Mouse (Mus musculus) monocyte, adult 2 months (primary cell): Measurements from ENCODE around the gene Slc9a8.
A peak's percentile ranks its signal among the peaks of the same experiment; 100 is the strongest.

ENCODE experiments used
- DNase-seq, 2 experiments: peaks; one replicate each; pipeline ENCODE4 v3.0.0; 2022; ENCODE audit warnings: low spot score in 2 of 2, low read depth in 1 of 2

Slc9a8 gene

DNA sequence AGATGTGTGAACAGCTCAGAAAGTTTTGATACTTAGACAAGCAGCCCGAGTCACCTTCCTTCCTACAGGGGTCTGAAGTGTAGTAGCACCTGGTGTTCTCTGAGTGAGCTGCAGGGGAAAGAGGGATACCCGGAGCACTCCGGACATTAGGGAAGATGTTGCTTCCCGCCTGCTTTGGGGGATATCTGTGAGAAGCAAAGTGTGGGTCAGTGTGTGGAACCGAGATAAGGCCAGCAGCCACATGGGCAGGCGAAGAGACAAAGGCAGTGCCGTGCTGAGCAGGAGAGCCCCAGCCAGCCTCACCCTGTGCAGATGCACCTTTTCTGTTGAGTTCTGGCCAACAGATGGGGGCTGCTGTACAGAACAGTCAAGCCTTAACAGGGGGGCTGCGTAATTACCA, 26.1 kb downstream of the Slc9a8 start:
- no peak for DNase-seq

DNA sequence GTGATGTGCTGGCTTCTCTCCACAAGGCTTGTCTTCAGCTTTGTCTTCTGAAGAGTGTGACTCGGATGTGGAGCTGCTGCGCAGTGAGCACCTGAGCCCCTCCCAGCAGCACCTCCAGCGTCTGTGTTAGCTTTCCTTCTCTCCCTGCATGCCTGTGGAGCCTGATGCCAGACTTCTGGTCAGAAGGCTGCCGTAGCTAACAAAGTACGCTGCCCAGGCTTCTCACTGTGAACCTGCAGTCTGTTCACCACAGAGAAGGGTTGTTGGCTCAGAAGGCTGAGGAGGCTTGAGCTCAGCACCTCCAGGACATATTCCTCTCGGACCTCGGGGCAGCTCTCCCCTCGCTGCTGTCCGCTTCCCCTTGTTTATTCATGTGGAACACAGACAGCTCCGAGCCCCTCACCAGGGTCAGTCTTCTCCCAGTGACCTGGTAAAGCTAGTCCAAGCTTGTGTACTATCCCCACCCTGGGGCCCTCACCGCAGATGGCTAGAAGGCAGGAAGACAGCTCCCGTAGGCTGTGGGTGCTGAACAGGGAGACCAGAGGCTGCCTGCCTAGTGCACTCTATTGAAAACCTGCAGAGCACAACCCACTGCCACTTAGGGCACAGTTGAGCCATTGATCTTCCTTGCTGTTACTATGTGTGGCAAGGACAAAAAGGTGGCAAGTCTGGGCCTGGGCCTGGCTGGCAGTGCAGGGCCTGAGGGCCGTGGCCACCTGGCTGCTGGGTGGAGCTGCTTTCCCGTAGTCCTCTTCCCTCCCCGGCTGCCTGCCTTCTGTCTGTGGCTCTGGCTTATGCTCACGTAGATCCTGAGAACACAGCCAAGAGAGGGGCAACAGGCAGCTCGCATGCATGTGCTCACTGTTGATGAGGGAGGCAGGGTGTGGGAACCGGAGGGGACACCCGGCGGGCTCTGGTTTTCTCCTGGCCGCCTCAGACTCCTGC, 28.1 kb downstream of the Slc9a8 start:
- DNase-seq, result no peak

DNA sequence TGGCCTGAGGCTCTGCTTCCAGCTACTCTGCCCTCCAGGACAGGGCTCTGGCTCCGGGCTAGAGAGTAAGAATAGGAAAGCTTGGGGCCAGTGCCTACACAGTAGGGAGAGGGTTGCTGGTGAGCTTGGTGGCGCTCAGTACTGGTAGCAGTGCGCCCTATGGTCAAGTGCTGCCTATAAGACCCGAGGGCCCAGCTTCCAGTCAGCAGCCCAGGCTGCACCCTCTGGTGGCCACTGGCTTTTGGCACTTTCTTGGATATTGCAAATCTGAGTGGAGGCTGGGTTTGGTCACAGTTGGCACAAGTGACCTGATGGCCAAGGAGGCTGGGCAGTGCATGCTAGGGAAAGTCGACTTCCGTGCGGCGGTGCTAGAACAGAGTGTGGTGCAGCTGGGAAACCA, 29.1 kb downstream of the Slc9a8 start:
- no peak for DNase-seq

DNA sequence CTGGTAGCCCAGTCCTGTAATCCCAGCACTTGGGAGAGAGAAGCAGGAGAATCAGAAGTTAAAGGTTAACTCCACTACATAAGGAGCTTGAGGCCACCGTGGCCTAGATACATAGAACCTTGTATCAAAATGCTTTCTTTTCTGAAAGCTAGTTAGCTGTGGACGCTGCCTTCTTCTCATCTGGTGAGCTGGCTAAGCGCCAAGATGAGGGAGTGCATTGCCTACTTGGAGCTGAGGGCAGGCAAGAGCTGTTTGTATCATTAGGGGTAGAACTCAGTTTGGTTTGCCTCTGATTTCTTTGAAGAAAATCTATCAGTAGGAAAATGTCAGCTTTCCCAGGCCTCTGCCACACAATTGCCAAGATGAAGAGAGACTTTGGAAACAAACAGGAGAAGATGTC, 32.3 kb downstream of the Slc9a8 start:
- DNase-seq, result no peak

DNA sequence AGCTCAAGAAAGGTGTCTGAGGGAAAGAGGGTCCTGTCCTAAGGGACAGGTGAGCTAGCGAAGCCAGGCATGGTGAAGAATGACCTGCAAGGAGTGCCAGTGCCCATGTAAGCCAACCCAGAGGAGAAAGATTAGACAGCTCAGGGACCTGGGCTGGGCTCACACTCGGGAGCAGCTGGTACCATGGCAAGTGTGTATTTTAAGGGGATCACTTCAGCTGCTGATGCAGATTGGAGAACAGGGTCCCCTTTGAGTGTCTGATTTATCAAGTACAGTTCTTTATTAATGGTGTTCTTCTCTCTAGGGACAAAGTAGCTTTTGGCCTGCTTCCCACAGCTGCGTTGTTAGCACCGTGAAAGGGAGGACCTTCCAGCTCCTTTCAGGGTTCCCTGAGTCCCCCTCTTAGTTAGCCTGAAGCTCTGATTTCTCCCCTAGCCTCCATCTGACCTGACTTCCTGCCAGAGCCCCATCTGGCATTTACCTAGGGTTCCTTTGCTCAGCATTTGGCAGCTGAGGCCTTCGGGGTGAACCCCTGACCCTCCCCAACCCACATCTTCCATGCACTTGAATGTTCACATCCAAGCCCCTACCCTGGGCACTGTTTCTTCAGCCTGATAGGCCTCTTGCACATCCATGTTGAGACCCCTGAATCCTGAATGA, 35.0 kb downstream of the Slc9a8 start:
- DNase-seq, result no peak

DNA sequence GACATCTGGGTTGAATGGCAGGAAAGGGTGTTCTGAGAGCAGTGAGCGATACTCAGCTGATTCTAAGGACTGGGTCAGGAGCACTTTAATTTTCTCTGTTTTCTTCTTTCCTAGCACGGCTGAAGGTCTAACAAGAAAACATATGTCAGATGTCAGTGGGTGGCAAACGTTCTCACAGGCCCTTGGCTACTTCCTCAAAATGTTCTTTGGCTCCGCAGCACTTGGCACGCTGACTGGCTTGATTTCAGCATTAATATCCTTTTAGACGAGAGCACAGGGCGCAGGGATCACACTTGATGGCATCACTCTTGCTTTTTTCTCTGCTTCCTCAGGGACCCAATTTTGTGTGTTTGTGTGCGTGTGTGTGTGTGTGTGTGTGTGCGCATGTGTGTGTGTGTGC, 35.7 kb downstream of the Slc9a8 start:
- DNase-seq, result no peak

DNA sequence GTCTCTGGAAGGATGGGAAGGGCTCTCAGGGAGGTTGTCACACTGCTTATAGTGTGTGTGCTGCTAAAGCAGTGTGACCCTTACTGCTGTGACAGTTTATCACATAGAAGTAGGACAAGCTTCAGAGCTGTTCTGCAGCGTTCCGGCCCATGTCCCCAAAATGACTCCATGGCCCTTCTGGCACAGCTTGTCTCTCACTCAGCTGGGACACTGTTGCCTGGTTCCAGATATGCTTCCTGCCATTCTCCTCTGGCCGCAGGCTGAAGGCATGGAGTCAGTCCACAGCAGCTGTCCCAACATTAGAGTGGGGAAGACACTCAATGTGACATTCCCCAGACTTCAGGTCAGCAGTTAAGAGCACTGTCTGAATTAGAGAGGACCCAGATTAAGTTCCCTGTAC, 37.0 kb downstream of the Slc9a8 start:
- DNase-seq, result no peak

DNA sequence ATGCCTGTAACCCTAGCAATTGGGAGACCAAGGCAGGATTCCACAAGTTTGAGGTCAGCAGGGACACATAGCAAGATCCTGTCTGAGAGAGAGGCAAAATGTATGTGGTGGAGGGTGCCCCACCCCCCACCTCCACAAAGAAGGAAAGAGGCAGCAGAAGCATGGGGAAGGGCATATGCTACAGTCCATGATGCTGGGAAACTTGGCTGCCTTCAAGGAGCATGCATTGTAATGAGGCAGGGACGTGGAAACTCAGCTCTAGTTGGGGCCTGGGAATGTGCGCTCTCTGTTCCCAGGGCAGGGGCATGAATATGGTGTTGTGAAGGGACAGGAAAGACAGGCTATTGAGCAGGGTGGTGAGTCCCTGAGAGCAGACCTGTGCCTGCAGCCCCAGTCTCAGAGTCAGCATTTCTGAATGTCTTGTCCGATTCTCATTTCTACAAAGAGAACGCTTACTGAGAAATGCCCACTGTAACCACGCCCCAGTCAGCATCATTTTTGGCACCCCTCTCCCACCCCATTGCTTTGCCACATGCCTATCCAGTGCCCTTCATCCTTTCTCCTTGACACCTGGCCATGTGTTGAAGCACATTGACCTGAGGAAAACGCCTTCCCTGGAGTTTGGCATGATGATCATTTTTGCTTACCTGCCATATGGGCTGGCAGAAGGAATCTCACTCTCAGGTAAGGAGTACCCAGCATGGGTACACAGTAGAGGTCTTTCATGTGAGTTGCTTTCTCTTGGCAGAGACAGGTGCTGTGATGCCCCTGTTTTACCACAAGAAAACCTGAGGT, 37.8 kb downstream of the Slc9a8 start:
- DNase-seq, result no peak

DNA sequence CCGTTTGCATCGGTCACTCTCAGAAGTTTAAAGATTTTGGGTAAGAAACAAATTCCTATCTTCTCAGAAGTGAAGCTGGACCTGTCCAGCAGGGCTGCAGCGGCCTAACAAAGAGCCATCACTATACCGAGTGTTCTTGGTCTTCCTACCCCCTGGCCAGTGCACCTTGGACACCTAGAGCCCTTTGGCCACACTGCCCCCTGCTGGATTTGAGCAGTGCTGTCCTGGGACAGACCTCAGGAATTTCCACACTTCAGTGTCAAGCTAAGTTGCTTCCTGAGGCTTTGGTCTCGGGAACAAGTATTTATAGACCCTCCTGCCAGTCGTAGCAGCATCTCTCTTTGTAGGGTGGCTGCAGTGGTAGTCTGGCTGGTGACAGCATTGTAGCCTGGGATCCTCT, 41.4 kb downstream of the Slc9a8 start:
- DNase-seq, result peak in 1 of 2 experiments; percentile 30

DNA sequence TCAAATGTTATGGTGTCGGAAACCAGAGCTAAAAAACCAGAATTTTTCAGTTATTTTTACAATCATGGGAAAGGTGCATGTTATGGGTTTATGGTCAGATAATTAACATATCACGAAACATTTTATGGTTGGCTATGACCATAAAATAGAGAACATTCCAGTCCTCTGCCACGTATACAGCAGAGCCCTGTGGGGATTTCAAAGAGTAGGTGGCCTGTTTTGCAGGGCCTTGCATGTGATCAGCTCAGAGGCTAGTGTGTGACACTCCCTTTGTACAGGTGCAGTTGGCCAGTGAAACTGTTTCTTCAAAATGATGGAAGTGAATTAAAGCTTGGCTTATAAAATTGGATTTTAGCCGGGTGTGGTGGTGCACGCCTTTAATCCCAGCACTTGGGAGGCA, 42.3 kb downstream of the Slc9a8 start:
- no peak for DNase-seq

DNA sequence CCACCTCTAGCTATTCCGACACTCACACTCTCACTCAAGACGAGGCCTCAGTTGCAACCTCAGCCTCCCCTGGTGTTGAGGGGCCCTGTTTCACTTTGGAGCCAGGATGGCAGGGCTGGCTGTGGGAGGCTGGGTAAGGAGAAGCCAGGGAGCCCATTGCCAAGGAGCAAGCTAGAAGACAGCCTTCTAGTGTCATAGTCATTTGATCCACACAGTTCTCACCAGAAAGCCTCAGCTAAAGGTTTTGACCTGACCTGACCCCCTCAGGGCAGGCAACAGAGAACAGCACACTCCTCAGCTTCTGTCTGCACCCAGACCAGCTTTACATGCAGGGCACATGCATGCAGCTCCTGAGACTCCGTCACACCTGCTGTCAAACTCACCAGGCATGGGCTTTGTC, 44.4 kb downstream of the Slc9a8 start:
- no peak for DNase-seq

DNA sequence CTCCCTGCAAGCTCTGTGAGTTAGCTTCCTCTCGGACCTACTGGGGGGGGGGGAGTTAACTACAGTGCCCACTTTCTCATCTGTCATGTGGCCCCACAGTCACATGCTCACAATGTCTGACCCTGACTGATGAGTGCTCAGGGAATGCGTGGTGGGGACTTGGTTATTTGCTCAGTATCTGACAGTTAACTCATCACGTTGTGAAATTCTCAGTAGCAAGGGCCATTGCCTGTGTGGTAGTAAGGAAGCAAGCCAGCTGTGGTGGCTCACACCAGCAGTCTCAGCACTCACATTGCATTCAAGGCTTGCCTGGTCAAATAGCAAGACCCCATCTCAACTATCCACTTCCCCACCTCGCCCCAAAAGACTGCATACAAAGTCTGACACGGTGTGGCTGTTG, 45.7 kb downstream of the Slc9a8 start:
- no peak for DNase-seq

DNA sequence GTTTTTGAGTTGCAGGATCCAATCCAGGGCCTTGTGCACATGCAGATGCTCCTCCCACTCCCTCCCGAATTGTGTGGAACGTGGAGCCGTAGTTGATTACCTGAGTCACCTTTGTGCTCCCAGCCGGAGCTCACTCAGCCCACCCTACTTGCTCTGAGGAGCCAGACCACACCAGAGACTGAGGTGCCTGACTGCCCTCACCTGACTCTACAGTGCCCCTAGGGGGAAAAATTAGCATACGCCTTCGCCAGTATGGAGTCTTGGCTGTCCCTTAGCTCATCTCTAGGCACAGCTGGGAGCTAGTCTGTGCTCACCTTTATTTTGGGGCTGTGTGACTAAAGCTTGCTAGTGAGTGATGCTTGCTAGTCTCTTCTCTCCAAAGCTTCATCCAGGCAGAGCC, 46.9 kb downstream of the Slc9a8 start:
- no peak for DNase-seq

DNA sequence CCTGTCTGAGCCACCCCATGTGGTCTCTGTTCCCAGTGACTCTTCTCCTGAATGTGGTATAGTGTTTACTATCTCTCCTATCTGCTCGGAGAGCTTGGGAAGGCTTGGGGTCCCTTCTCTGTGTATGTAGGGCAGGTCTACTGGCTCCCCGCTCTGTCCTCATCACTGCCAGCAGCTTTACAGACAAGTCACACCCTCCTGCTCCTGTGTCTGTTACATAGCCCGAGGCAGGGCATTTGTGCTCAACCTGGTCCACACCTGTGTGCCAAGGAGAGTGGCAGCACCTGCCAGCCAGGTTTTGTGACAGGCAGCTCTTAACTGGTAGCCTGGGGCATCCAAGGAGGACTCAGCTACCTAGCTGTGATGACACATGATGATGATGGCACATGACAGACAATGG, 49.1 kb downstream of the Slc9a8 start:
- DNase-seq, result no peak

DNA sequence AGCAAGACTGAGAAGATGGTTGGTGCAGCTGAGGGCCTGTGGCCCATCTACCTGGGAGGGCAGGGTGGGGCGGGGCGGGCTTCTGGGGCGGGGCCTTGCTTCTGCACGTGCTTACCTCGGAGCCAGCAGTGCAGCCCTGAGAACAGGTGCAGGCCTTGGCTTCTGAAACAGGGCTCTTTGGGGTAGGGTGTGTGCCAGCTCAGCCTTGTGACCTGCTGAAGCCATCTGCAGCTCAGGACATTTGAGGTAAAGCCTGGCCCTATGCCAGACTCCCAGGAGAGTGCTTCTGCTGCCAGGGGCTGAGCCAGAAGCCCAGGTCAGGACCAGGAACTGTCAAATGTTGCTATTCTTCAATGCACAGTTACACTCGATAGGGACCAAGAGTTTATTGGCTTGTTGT, 50.1 kb downstream of the Slc9a8 start:
- no peak for DNase-seq

DNA sequence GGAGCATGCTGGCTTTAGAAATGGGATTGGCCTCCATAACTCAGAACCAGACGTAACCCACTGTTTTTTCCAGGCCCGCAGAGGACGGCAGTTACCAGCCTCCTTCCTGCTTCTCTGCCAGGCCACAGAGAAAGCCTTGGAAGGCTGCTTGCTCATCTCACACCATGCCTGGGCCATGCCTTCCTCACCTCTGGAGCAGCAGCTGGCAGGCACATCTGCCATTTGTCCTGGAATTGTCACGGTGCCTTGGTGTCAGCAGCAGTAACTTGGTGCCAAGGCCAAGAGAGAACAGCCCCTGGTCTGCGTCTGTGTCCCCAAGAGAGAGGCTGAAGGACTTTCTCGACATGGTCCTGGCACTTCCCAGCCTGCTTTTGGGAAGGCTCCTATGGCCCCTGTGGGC, 52.7 kb downstream of the Slc9a8 start:
- DNase-seq, result no peak

DNA sequence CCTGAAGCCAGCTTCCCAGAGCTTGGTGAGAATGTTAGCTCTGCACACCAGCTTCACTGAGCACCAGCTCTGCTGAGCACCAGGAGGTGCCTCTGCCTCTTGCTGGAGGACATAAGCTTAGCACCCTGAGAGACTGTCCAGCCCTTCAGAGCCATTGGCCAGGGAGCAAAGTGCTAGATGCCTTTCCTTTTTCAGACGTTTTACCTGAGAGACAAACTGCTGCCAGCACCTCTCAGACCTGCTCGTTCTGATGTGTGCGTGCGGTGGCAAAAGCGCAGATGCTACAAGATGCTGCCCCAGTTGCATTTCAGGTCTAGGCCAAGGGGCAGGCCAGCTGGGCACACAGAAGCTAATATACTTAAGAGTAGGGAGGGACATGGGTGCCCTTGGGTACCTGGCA, 54.1 kb downstream of the Slc9a8 start:
- no peak for DNase-seq

DNA sequence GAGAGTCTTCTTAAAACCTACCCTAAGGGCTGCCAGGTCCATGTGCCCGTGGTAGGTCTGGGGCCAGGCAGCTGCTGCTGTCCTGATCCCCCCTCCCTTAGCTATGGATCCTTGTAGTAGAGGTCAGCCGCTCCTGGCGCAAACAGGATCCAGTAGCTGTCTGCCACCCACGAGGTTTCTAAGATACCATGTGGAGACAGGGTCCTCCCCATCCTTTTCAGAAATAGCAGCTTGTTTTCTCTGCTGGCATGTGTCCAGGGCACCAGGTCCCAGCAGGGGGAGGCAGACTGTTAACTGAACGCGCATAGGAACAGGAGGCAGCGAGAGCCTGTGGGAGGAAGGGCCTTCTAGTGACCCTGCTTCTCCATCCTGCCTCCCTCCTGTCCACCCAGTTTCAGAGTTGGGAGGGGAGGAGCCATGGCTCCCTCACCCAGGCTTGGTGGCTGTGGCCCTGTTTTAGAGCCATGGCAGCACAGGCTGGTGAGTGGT, 54.7 kb downstream of the Slc9a8 start:
- no peak for DNase-seq

DNA sequence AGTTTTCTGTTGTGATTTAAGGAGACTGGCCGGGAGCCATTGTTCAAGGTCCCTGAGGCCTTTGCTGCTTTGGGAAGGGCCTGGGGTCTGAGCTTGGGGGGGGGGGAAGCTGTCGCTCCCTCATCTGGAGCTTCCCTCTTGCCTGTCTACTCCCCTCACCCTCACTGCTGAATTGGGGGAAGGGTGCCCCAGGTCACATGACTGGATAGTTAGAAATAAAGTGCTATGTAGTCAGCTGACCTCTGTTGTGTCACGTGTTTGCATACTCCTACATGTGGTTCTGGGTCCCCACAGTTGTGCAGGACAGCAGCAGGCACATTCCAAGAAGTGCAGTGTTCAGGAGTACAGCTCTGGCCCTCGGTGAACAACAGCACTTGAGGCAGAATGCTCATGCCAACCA, 55.2 kb downstream of the Slc9a8 start:
- no peak for DNase-seq

DNA sequence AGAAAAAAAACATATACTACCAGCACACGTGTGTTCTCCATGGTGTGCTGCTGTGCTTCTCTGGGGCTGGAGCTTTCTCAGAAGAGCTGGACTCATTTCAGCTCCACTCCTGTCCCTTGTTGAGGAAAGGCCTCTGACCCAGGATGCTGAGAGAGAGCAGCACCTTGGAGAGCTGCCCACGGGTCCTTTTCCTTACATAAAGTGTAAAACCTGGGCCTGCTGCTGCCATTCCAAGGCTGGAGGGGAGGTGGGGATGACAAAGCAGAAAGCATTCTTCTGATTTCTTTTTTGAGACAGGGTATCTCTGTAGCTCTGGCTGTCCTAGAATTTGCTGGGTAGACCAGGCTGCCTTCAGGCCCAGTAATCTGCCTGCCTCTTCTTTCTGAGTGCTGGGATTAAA, 56.6 kb downstream of the Slc9a8 start:
- no peak for DNase-seq

DNA sequence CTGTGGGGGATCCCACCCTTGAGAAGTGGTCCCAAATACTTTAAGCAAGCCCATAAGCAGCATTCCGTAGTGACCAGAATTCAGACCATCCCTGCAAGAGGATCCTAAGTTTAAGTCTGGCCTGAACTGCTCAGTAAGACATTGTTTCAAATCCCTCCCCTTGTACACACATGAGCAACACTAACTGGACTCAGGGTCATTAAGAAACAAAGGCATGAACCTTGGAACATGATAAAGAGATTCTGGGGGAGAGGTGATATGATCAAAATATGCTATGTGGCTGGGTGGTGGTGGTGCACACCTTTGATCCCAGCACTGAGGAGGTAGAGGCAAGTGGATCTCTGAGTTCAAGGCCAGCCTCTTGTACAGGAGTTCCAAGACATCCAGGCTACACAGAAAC, 58.0 kb downstream of the Slc9a8 start:
- no peak for DNase-seq

DNA sequence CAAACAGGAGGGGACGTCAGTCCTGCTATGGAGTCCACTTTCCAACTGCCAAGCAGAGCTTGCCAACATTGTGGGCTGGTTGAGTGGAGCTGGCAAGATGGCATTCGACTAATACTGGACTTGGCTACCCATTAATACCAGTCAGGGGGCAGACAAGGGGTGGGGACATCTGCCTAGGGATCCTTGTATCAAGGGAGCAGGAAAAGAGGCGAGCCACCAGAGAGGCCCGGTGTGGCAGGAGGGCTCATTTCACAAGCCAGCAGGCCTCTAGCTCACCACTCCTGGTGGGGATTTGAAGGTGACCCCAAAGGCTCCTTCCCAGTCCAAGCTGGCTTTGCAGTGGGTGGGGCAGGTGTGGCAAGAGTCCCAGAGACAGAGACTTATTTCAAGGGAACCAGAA, 61.2 kb downstream of the Slc9a8 start:
- DNase-seq, result no peak
